Mouse (Mus musculus) erythroblast, adult 5-6 weeks (primary cell): ENCODE results near the gene Usf2. TPM values are rescaled to one million over a fixed set of nuclear protein-coding genes. Genes with fewer than 3 reads are reported as not detected.
A peak's percentile ranks its signal among the peaks of the same experiment; 100 is the strongest.
"Not testable (repeated sequence)": the region's sequence is repeated elsewhere in the genome, so short reads cannot be mapped to it uniquely, and the experiment has no call there.

Experiments used
- ATAC-seq: replicated peaks from 2 replicates; pipeline ENCODE4 v1.8.0; 2016; ENCODE audit warnings: moderate number of reproducible peaks, mild to moderate bottlenecking, moderate TSS enrichment, inconsistent platforms; ENCODE audit not compliant: poor library complexity, low FRiP score, severe bottlenecking
- total RNA-seq, 2 experiments: library from RNA; stranded (forward) in 1 of 2; stranded (reverse) in 1 of 2; fragments of 150-400 nt in 1 of 2; fragments of 200-764, 138-1000 nt in 1 of 2; gene quantifications; 2 replicates each; pipeline versions ENCODE4 v1.2.3 to v1.2.4; 2015 to 2017; ENCODE audit warnings: low replicate concordance in 2 of 2

The Usf2 gene
- total RNA-seq, 2 experiments from 2014 or later = 36.5 to 47.0 TPM

- ATAC-seq = no peak
Measured at GRCm38 (mm10) chr7:30958866-30959487, 2.4 kb upstream of the Usf2 start.

- no peak for ATAC-seq
Measured at GRCm38 (mm10) chr7:30958109-30958865, 1.7 kb upstream of the Usf2 start.

GRCm38 (mm10) chr7:30957367-30957783 is 772 bp upstream of the Usf2 start:
- peak; percentile 76 for ATAC-seq

GRCm38 (mm10) chr7:30956357-30956751 is 249 bp downstream of the Usf2 start:
- no peak for ATAC-seq

- peak; percentile 76 for ATAC-seq
Measured at GRCm38 (mm10) chr7:30955584-30956356, 833 bp downstream of the Usf2 start.

- no peak for ATAC-seq
Measured at GRCm38 (mm10) chr7:30954971-30955520, 1.6 kb downstream of the Usf2 start.

- ATAC-seq = no peak
Measured at GRCm38 (mm10) chr7:30954036-30954435, 2.6 kb downstream of the Usf2 start.

GRCm38 (mm10) chr7:30953459-30953858 is 3.1 kb downstream of the Usf2 start:
- ATAC-seq = no peak

GRCm38 (mm10) chr7:30952441-30953265 is 4.0 kb downstream of the Usf2 start:
- ATAC-seq = no peak

GRCm38 (mm10) chr7:30949902-30950301 is 6.7 kb downstream of the Usf2 start:
- not testable (repeated sequence) for ATAC-seq

- no peak for ATAC-seq
Measured at GRCm38 (mm10) chr7:30945876-30946275, 10.7 kb downstream of the Usf2 start.

- 0 out of 2 replicates have a peak, but pooled peaks have one; percentile 24 for ATAC-seq
Measured at GRCm38 (mm10) chr7:30945466-30945865, 11.1 kb downstream of the Usf2 start.

GRCm38 (mm10) chr7:30944706-30945105 is 11.9 kb downstream of the Usf2 start:
- not testable (repeated sequence) for ATAC-seq

GRCm38 (mm10) chr7:30943909-30944635 is 12.5 kb downstream of the Usf2 start, which contains the start of gene Hamp:
TSS of gene Hamp (minus strand) at chr7:30944032.
- ATAC-seq = no peak

- ATAC-seq = not testable (repeated sequence)
Measured at GRCm38 (mm10) chr7:30942365-30942764, 14.2 kb downstream of the Usf2 start.

GRCm38 (mm10) chr7:30940070-30940469 is 16.5 kb downstream of the Usf2 start:
- not testable (repeated sequence) for ATAC-seq

GRCm38 (mm10) chr7:30935422-30936099 is 21.0 kb downstream of the Usf2 start:
- not testable (repeated sequence) for ATAC-seq

GRCm38 (mm10) chr7:30924581-30924980 is 32.0 kb downstream of the Usf2 start, which contains the start of gene Hamp2:
TSS of gene Hamp2 (minus strand) at chr7:30924681.
- not testable (repeated sequence) for ATAC-seq
